Mouse (Mus musculus) liver (tissue): ENCODE measurements at regions not wholly inside any gene's neighbourhood (a gene's known extent, or its start where the extent isn't known, plus 50 kb on each side); places are given as distances from the start of the nearest gene placed in this dataset.

Experiments used
- DNase-seq: peaks from one replicate; pipeline ENCODE4 v3.0.0-alpha.2; 2020; ENCODE audit warnings: mixed read lengths

- no peak for DNase-seq
Observed at GRCm38 (mm10) chr17:83957661-83958540, 110.1 kb upstream of the Haao start.

GRCm38 (mm10) chr17:83956821-83957565, 109.2 kb upstream of the Haao start:
- peak; percentile 67 for DNase-seq

- DNase-seq, result peak; percentile 61
Observed at GRCm38 (mm10) chr17:83955978-83956377, 108.2 kb upstream of the Haao start.

- no peak for DNase-seq
Observed at GRCm38 (mm10) chr17:83955058-83955697, 107.4 kb upstream of the Haao start.

GRCm38 (mm10) chr17:83954291-83955057, 106.7 kb upstream of the Haao start:
- DNase-seq, result peak; percentile 39

GRCm38 (mm10) chr17:83953656-83954055, 105.9 kb upstream of the Haao start:
- no peak for DNase-seq

GRCm38 (mm10) chr17:83946718-83947117, 99.0 kb upstream of the Haao start:
- no peak for DNase-seq

- DNase-seq, result no peak
Observed at GRCm38 (mm10) chr17:83939344-83939743, 91.6 kb upstream of the Haao start.

GRCm38 (mm10) chr17:83938671-83939244, 91.0 kb upstream of the Haao start:
- no peak for DNase-seq

GRCm38 (mm10) chr17:83937576-83937975, 89.8 kb upstream of the Haao start:
- no peak for DNase-seq

- DNase-seq, result no peak
Observed at GRCm38 (mm10) chr17:83936677-83937076, 88.9 kb upstream of the Haao start.

GRCm38 (mm10) chr17:83935969-83936368, 88.2 kb upstream of the Haao start:
- no peak for DNase-seq

GRCm38 (mm10) chr17:83935232-83935631, 87.5 kb upstream of the Haao start:
- no peak for DNase-seq

- DNase-seq, result no peak
Observed at GRCm38 (mm10) chr17:83933743-83934142, 86.0 kb upstream of the Haao start.

GRCm38 (mm10) chr17:83930401-83930800, 82.6 kb upstream of the Haao start:
- no peak for DNase-seq

GRCm38 (mm10) chr17:83927749-83928387, 80.1 kb upstream of the Haao start:
- DNase-seq, result no peak

GRCm38 (mm10) chr17:83924259-83924922, 76.6 kb upstream of the Haao start:
- DNase-seq, result no peak

- no peak for DNase-seq
Observed at GRCm38 (mm10) chr17:83920894-83921293, 73.1 kb upstream of the Haao start.

- no peak for DNase-seq
Observed at GRCm38 (mm10) chr17:83920225-83920624, 72.5 kb upstream of the Haao start.

- no peak for DNase-seq
Observed at GRCm38 (mm10) chr17:83918413-83919139, 70.8 kb upstream of the Haao start.

- no peak for DNase-seq
Observed at GRCm38 (mm10) chr17:83917781-83918180, 70.0 kb upstream of the Haao start.
